Mouse (Mus musculus) MEL (cell line): ENCODE measurements around the gene Msantd3.

Source experiments
- CHD1 ChIP-seq: IDR thresholded peaks from 2 replicates; pipeline ENCODE4 v1.6.1; 2012; ENCODE audit warnings: low read depth, mild to moderate bottlenecking, inconsistent platforms, low read length, improper control_type of control experiment
- CHD2 ChIP-seq: IDR thresholded peaks from 2 replicates; pipeline ENCODE4 v1.6.1; 2011; ENCODE audit warnings: low read length, improper control_type of control experiment
- CTCF ChIP-seq, 3 experiments: IDR thresholded peaks in 2 of 3; conservative IDR thresholded peaks in 1 of 3; 2 replicates each; pipeline ENCODE4 v1.5.1; 2011 to 2012; ENCODE audit warnings: low read length in 3 of 3, low read depth in 2 of 3, mild to moderate bottlenecking in 2 of 3, improper control_type of control experiment in 1 of 3, inconsistent platforms in 1 of 3, mixed read lengths in 1 of 3, moderate library complexity in 1 of 3; ENCODE audit not compliant: control insufficient read depth in 1 of 3, insufficient read depth in 1 of 3, poor library complexity in 1 of 3, severe bottlenecking in 1 of 3
- E2F4 ChIP-seq: IDR thresholded peaks from 2 replicates; pipeline ENCODE4 v1.6.1; 2011; ENCODE audit warnings: low read depth, low read length, improper control_type of control experiment, borderline replicate concordance
- EP300 ChIP-seq, 2 experiments: IDR thresholded peaks; 2 replicates each; pipeline ENCODE4 v1.6.1; 2011; ENCODE audit warnings: improper control_type of control experiment in 2 of 2, low read length in 2 of 2, low read depth in 1 of 2, mild to moderate bottlenecking in 1 of 2
- TBP ChIP-seq: IDR thresholded peaks from 2 replicates; pipeline ENCODE4 v1.8.0; 2011; ENCODE audit warnings: low read depth, low read length, improper control_type of control experiment
- TCF12 ChIP-seq: IDR thresholded peaks from 2 replicates; pipeline ENCODE4 v1.6.1; 2014; ENCODE audit warnings: low read depth, mild to moderate bottlenecking, inconsistent platforms, low read length, improper control_type of control experiment, moderate library complexity
- USF1 ChIP-seq: IDR thresholded peaks from 2 replicates; pipeline ENCODE4 v1.6.1; 2014; ENCODE audit warnings: low read depth, mild to moderate bottlenecking, inconsistent platforms, low read length, improper control_type of control experiment, moderate library complexity
- ZC3H11A ChIP-seq: IDR thresholded peaks from 2 replicates; pipeline ENCODE4 v1.6.1; 2012; ENCODE audit warnings: low read depth, mild to moderate bottlenecking, inconsistent platforms, low read length, improper control_type of control experiment
- ZNF384 ChIP-seq: IDR thresholded peaks from 2 replicates; pipeline ENCODE4 v1.6.1; 2012; ENCODE audit warnings: low read depth, mild to moderate bottlenecking, inconsistent platforms, low read length, improper control_type of control experiment

DNA sequence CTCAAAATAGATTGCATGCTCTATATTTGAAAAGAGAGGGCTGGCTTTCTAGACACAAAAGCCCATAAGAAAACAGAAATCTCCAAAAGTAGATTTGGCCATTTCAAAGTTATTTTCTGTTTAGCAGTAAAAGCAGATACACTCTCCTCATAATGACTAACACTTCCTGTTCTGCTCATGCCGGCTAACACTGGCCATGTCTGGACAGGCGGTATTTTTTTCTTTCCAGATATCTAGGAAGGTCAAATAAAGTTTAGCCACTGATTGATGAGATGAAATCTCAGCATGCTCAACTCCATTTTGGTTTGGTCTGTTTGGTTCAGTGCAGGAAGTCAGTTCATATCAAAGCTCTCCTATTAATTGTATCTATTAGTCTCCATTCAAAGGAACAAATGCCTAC is 47.2 kb upstream of the Msantd3 start:
- no peak for TF ChIP-seq ZC3H11A
- no peak for TF ChIP-seq CTCF (IDR thresholded peaks at IDR 0.05 in 2 of 3, conservative IDR thresholded peaks at IDR 0.05 in 1 of 3; ENCODE audit: control insufficient read depth in 1 of 3, insufficient read depth in 1 of 3, low read depth in 2 of 3, low read length in 3 of 3, poor library complexity in 1 of 3, severe bottlenecking in 1 of 3)
- TF ChIP-seq TBP: no peak
- TF ChIP-seq ZNF384: no peak
- no peak for TF ChIP-seq E2F4
- TF ChIP-seq TCF12: no peak
- TF ChIP-seq USF1: no peak
- no peak for TF ChIP-seq EP300 (IDR thresholded peaks at IDR 0.05; ENCODE audit: low read depth in 1 of 2, low read length in 2 of 2)
- TF ChIP-seq CHD1: no peak
- no peak for TF ChIP-seq CHD2
